Comparison of ENCODE assay signal across 22 mouse cellular contexts in genomic region chr13:52497029-52497550, GRCm38 (mm10). TPM values are rescaled to one million over a fixed set of nuclear protein-coding genes. Genes with fewer than 3 reads are reported as not detected.
DNase-seq lines count a peak whose midpoint lies in the region; ATAC-seq and TF ChIP-seq lines count a peak whose summit lies in the region.
"Had no signal": no experiment of that assay in that cellular context is flagged by ENCODE, and none has a peak within 500 bp of the region (broad histone marks: within the 10 kb centered on the region; RNA-seq: fewer than 3 reads in every experiment).

No protein-coding gene starts in this region.

- H3K27ac ChIP-seq in forebrain, postnatal 0 days (ENCODE audit: low read depth, low read length): 0 out of 2 replicates have a peak overlapping the region, but pooled peaks have one; percentile 9
- H3K27ac ChIP-seq in forebrain, embryonic 12.5 days: no peak overlapping the region
- no peak overlapping the region for H3K27ac ChIP-seq in thymus, adult 2 months (ENCODE audit: control insufficient read depth, insufficient read depth, low read length)
- no peak overlapping the region for H3K27ac ChIP-seq in intestine, embryonic 16.5 days (ENCODE audit: low read length)
- no peak overlapping the region for H3K27ac ChIP-seq in neural tube, embryonic 15.5 days (replicated peaks)
- H3K27ac ChIP-seq: forebrain, embryonic 10.5 days; heart, adult 2 months; heart, embryonic 10.5 days; heart, embryonic 13.5 days; hindbrain, embryonic 12.5 days; hindbrain, embryonic 15.5 days had no signal

- ATAC-seq in forebrain, postnatal 0 days: peak; percentile 40; the same call in 1 of the 2 replicates
- ATAC-seq in forebrain, embryonic 12.5 days (ENCODE audit: low FRiP score): no peak
- peak; percentile 84 for ATAC-seq in intestine, embryonic 16.5 days
- ATAC-seq in neural tube, embryonic 15.5 days (ENCODE audit: low FRiP score): no peak
- ATAC-seq: activated CD4-positive, CD25-positive, alpha-beta regulatory T cell, adult 4 months; forebrain, embryonic 14.5 days had no signal

- peak; percentile 42 for DNase-seq in forebrain, postnatal 0 days
- DNase-seq in thymus, postnatal 0 days (ENCODE audit: low spot score): peak; percentile 6
- no peak for DNase-seq in thymus, adult 2 months
- no peak for DNase-seq in ovary, postnatal 10 days (ENCODE audit: low spot score)
- DNase-seq: adrenal gland, postnatal 10 days; adrenal gland, postnatal 36 days; B cell, adult 2 months; cerebellum, adult 18-20 months; cerebellum, adult 9-10 months; cerebellum, postnatal 14 days; gastrocnemius, postnatal 25 days; heart, adult 2 months had no signal

- no peak for TF ChIP-seq CTCF in forebrain, postnatal 0 days (IDR thresholded peaks at IDR 0.05; ENCODE audit: low read depth)
- no peak for TF ChIP-seq CTCF in thymus, adult 2 months (IDR thresholded peaks at IDR 0.05; ENCODE audit: borderline replicate concordance, control insufficient read depth, extremely low read depth, insufficient read depth, low read length, poor library complexity)

- H3K4me2 ChIP-seq in forebrain, postnatal 0 days (ENCODE audit: low read depth): no peak overlapping the region
- H3K4me2 ChIP-seq in forebrain, embryonic 12.5 days: no peak overlapping the region
- no peak overlapping the region for H3K4me2 ChIP-seq in intestine, embryonic 16.5 days (ENCODE audit: low read depth, low read length)
- no peak overlapping the region for H3K4me2 ChIP-seq in neural tube, embryonic 15.5 days
- H3K4me2 ChIP-seq: heart, embryonic 13.5 days; hindbrain, embryonic 12.5 days; hindbrain, embryonic 15.5 days had no signal

- no peak overlapping the region for H3K4me3 ChIP-seq in forebrain, postnatal 0 days (ENCODE audit: low read depth, low read length)
- H3K4me3 ChIP-seq in forebrain, embryonic 12.5 days (replicated peaks): no peak overlapping the region
- no peak overlapping the region for H3K4me3 ChIP-seq in thymus, adult 2 months (ENCODE audit: control insufficient read depth, insufficient read depth, low read length)
- no peak overlapping the region for H3K4me3 ChIP-seq in intestine, embryonic 16.5 days (ENCODE audit: low read length)
- no peak overlapping the region for H3K4me3 ChIP-seq in neural tube, embryonic 15.5 days (replicated peaks)
- H3K4me3 ChIP-seq: forebrain, embryonic 10.5 days; heart, adult 2 months; heart, embryonic 10.5 days; heart, embryonic 13.5 days; hindbrain, embryonic 12.5 days; hindbrain, embryonic 15.5 days had no signal

- H3K27me3 ChIP-seq in forebrain, postnatal 0 days (ENCODE audit: insufficient read depth, low read length): no peaks in the 10 kb centered on the region
- no peaks in the 10 kb centered on the region for H3K27me3 ChIP-seq in forebrain, embryonic 12.5 days
- H3K27me3 ChIP-seq in thymus, adult 2 months (ENCODE audit: control insufficient read depth, insufficient read depth, low read length): no peaks in the 10 kb centered on the region
- no peaks in the 10 kb centered on the region for H3K27me3 ChIP-seq in intestine, embryonic 16.5 days (replicated peaks; ENCODE audit: control insufficient read depth, insufficient read depth, low read length)
- no peaks in the 10 kb centered on the region for H3K27me3 ChIP-seq in neural tube, embryonic 15.5 days (replicated peaks)
- H3K27me3 ChIP-seq: heart, embryonic 13.5 days; hindbrain, embryonic 12.5 days; hindbrain, embryonic 15.5 days had no signal

- H3K9me3 ChIP-seq in forebrain, postnatal 0 days (ENCODE audit: low read length): no peaks in the 10 kb centered on the region
- no peaks in the 10 kb centered on the region for H3K9me3 ChIP-seq in forebrain, embryonic 12.5 days
- H3K9me3 ChIP-seq in intestine, embryonic 16.5 days (ENCODE audit: control insufficient read depth, low read length): no peaks in the 10 kb centered on the region
- no peaks in the 10 kb centered on the region for H3K9me3 ChIP-seq in neural tube, embryonic 15.5 days (replicated peaks)
- H3K9me3 ChIP-seq: forebrain, embryonic 10.5 days; heart, embryonic 10.5 days; heart, embryonic 13.5 days; hindbrain, embryonic 12.5 days; hindbrain, embryonic 15.5 days had no signal

- peaks cover 5% of the 10 kb centered on the region; the same call in 1 of the 2 replicates for H3K4me1 ChIP-seq in forebrain, postnatal 0 days (ENCODE audit: insufficient read depth)
- no peaks in the 10 kb centered on the region for H3K4me1 ChIP-seq in forebrain, embryonic 12.5 days
- no peaks in the 10 kb centered on the region for H3K4me1 ChIP-seq in thymus, adult 2 months (replicated peaks; ENCODE audit: control insufficient read depth, insufficient read depth, low read length)
- H3K4me1 ChIP-seq in intestine, embryonic 16.5 days (ENCODE audit: control insufficient read depth, insufficient read depth, low read length): no peaks in the 10 kb centered on the region
- H3K4me1 ChIP-seq in neural tube, embryonic 15.5 days: peaks cover 10% of the 10 kb centered on the region
- H3K4me1 ChIP-seq: forebrain, embryonic 10.5 days had no signal

- no peak overlapping the region for H3K9ac ChIP-seq in forebrain, postnatal 0 days
- H3K9ac ChIP-seq in forebrain, embryonic 12.5 days: no peak overlapping the region
- no peak overlapping the region for H3K9ac ChIP-seq in intestine, embryonic 16.5 days (ENCODE audit: low read depth, low read length)
- no peak overlapping the region for H3K9ac ChIP-seq in neural tube, embryonic 15.5 days (replicated peaks)
- H3K9ac ChIP-seq: heart, embryonic 13.5 days; hindbrain, embryonic 12.5 days; hindbrain, embryonic 15.5 days had no signal

- 65% methylated on average over 4 of the region's 4 CpGs for WGBS in forebrain, postnatal 0 days
- 82% methylated on average over 4 of the region's 4 CpGs for WGBS in forebrain, embryonic 12.5 days
- 45% methylated on average over 4 of the region's 4 CpGs for WGBS in thymus, adult 2 months
- 48% methylated on average over 4 of the region's 4 CpGs for WGBS in intestine, embryonic 16.5 days
- WGBS in neural tube, embryonic 15.5 days: 79% methylated on average over 4 of the region's 4 CpGs

- no peaks in the 10 kb centered on the region for H3K36me3 ChIP-seq in forebrain, postnatal 0 days (ENCODE audit: insufficient read depth)
- H3K36me3 ChIP-seq in forebrain, embryonic 12.5 days (replicated peaks): no peaks in the 10 kb centered on the region
- no peaks in the 10 kb centered on the region for H3K36me3 ChIP-seq in thymus, adult 2 months (ENCODE audit: control insufficient read depth, insufficient read depth, low read length)
- no peaks in the 10 kb centered on the region for H3K36me3 ChIP-seq in intestine, embryonic 16.5 days (ENCODE audit: control insufficient read depth, insufficient read depth, low read length)
- no peaks in the 10 kb centered on the region for H3K36me3 ChIP-seq in neural tube, embryonic 15.5 days
- H3K36me3 ChIP-seq: forebrain, embryonic 10.5 days; heart, embryonic 10.5 days; heart, embryonic 13.5 days; hindbrain, embryonic 12.5 days; hindbrain, embryonic 15.5 days had no signal

- TF ChIP-seq POLR2A in thymus, adult 2 months (IDR thresholded peaks at IDR 0.05; ENCODE audit: control insufficient read depth, extremely low read depth, insufficient read depth, low read length, poor library complexity): no peak

RNA-seq across cellular contexts. Expression of gene Diras2, which starts 34.0 kb away (rescaled TPM):
- total RNA-seq in forebrain, postnatal 0 days (2014; rRNA removed): 41.5 and 47.6 TPM in 2 replicates
- 4.8 and 6.3 TPM in 2 replicates for polyA plus RNA-seq in forebrain, postnatal 0 days (2015; fragmentation: Nextera tagmentation; extraction: Ambion mirVana)
- 0.47 and 0.65 TPM in 2 replicates for polyA plus RNA-seq in forebrain, embryonic 12.5 days (2016; fragmentation: Nextera tagmentation; extraction: Ambion mirVana)
- 3.4 and 3.6 TPM in 2 replicates for polyA plus RNA-seq in thymus, postnatal 0 days (2015; fragmentation: Nextera tagmentation; extraction: Ambion mirVana)
- 21.0 and 22.4 TPM in 2 replicates for polyA plus RNA-seq in thymus, adult 2 months (2012; rRNA removed)
- polyA plus RNA-seq in intestine, embryonic 16.5 days (2015; fragmentation: Nextera tagmentation; extraction: Ambion mirVana): 0.46 and 0.47 TPM in 2 replicates
- 5.4 and 6.0 TPM in 2 replicates for polyA plus RNA-seq in neural tube, embryonic 15.5 days (2015; fragmentation: Nextera tagmentation; extraction: Ambion mirVana)
- polyA plus RNA-seq: activated CD4-positive, CD25-positive, alpha-beta regulatory T cell, adult 4 months had no signal

Comparison
In these comparisons a context has a peak if more than half of its experiments do, and no peak if none do; other contexts are left out.
1. ATAC-seq: peak in forebrain, postnatal 0 days (single experiment) and intestine, embryonic 16.5 days (single experiment); none in forebrain, embryonic 12.5 days (single experiment) and neural tube, embryonic 15.5 days (single experiment).
2. DNase-seq: peak in forebrain, postnatal 0 days (single experiment) and thymus, postnatal 0 days (single experiment); none in thymus, adult 2 months (single experiment) and ovary, postnatal 10 days (single experiment).